Mouse (Mus musculus) C2C12 (cell line): ENCODE measurements around the gene Olfr721-ps1. TPM values are rescaled to one million over a fixed set of nuclear protein-coding genes. Genes with fewer than 3 reads are reported as not detected.

ENCODE experiments used
- H3K27me3 ChIP-seq: one replicate; pipeline ENCODE4 v1.6.1; 2011; ENCODE audit not compliant: control insufficient read depth, insufficient read depth, insufficient read length
- H3K36me3 ChIP-seq: one replicate; pipeline ENCODE4 v1.6.1; 2011; ENCODE audit not compliant: control insufficient read depth, insufficient read depth
- H3K4me3 ChIP-seq: one replicate; pipeline ENCODE4 v1.5.1; 2011; ENCODE audit warnings: mild to moderate bottlenecking, control low read depth; ENCODE audit not compliant: poor library complexity, insufficient read depth, severe bottlenecking
- H3K79me2 ChIP-seq: one replicate; pipeline ENCODE4 v1.6.1; 2011; ENCODE audit not compliant: control insufficient read depth, insufficient read depth
- H3K79me3 ChIP-seq: one replicate; pipeline ENCODE4 v1.6.1; 2011; ENCODE audit warnings: low read depth, control low read depth
- H3ac ChIP-seq: one replicate; pipeline ENCODE3; 2011; ENCODE audit warnings: low read depth; ENCODE audit not compliant: control insufficient read depth, insufficient read length
- CEBPB ChIP-seq: IDR thresholded peaks from one replicate; pipeline ENCODE4 v1.6.1; 2011; ENCODE audit warnings: low read depth, mild to moderate bottlenecking, control low read depth, moderate library complexity
- CTCF ChIP-seq: IDR thresholded peaks from one replicate; pipeline ENCODE4 v1.5.1; 2011; ENCODE audit not compliant: control insufficient read depth, insufficient read depth, insufficient read length
- FOSL1 ChIP-seq: IDR thresholded peaks from one replicate; pipeline ENCODE4 v1.8.0; 2011; ENCODE audit warnings: mild to moderate bottlenecking, low read length; ENCODE audit not compliant: poor library complexity, insufficient read depth, severe bottlenecking
- MAX ChIP-seq: IDR thresholded peaks from one replicate; pipeline ENCODE4 v1.6.1; 2011; ENCODE audit warnings: mild to moderate bottlenecking, control low read depth
- MYOD1 ChIP-seq: IDR thresholded peaks from one replicate; pipeline ENCODE4 v1.6.1; 2011; ENCODE audit warnings: low read depth; ENCODE audit not compliant: control insufficient read depth, insufficient read length
- MYOG ChIP-seq: IDR thresholded peaks from one replicate; pipeline ENCODE4 v1.6.1; 2011; ENCODE audit not compliant: control insufficient read depth, insufficient read length; ENCODE audit errors: extremely low read depth
- USF1 ChIP-seq: IDR thresholded peaks from one replicate; pipeline ENCODE4 v1.6.1; 2011; ENCODE audit warnings: low read depth, mild to moderate bottlenecking, control low read depth, moderate library complexity
- polyA plus RNA-seq: library from polyadenylated mRNA; unstranded; fragments of >200 nt; fragmentation: generic; extraction: Trizol; gene quantifications from one replicate; pipeline ENCODE4 v1.2.1, GENCODE M21; 2012; ENCODE audit warnings: missing spikeins

The Olfr721-ps1 gene
- polyA plus RNA-seq, 1 experiment = not detected

DNA sequence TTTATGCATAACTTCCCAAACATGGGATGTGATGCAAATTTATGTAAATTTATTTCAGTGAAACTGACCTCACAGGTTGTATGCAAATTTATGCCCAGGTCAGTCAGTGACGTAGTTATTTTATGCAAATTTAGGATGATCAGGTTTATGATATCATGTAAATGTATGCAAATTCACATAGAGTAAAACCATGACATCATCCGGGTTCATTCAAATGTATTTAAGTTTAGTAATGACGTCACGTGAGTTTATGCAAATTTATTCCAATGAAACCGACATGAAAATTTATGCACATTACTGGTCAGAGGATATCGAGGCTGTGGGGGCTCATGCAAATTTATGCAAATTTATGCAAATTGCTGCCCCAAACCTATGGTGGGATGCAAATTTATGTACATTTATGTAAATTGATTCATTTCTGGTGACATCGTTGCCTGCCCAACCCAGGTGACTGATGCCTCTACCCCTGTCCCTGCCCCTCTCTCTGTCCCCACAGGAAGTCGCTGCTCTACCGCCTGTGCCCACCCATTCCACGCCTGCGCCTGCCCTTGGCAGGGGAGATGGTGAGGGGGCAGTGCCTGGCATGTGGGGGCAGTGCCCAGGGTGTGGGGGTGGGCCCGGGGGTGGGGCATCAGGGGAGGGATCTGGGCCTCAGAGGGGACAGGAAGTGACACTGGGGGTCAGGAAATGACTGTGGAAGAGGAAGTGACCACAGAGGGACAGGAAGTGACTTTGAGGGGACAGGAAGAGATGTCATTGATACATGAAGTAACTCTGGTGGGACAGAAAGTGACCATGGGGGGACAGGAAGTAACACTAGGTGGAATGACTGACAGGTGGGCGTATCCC lies 46.4 kb upstream of the Olfr721-ps1 start:
- H3K36me3 ChIP-seq = no peaks in the 10 kb centered on the region
- H3K79me3 ChIP-seq = no peaks in the 10 kb centered on the region
- no peaks in the 10 kb centered on the region for H3K27me3 ChIP-seq
- TF ChIP-seq MYOD1 = no peak
- no peak for TF ChIP-seq MYOG
- TF ChIP-seq FOSL1 = no peak
- TF ChIP-seq CEBPB = no peak
- TF ChIP-seq CTCF = no peak
- TF ChIP-seq MAX = no peak
- TF ChIP-seq USF1 = no peak
- no peak overlapping the region for H3K4me3 ChIP-seq
- no peaks in the 10 kb centered on the region for H3K79me2 ChIP-seq
- no peak overlapping the region for H3ac ChIP-seq

DNA sequence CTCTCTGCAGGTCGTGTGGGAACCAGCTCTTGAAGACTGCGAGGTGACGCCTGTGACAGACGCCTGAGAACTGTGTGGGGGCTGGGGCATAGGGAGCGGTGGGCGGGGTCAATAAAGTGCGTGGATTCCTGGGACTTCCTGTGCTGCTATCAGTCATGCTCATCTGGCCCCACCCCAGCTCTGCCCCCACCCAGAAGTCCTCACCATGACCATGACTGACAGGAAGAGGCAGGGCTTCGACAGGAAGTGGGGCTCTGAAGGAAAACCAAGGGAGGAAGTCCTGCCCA lies 45.8 kb upstream of the Olfr721-ps1 start:
- H3K36me3 ChIP-seq = no peaks in the 10 kb centered on the region
- H3K4me3 ChIP-seq = no peak overlapping the region
- no peaks in the 10 kb centered on the region for H3K79me2 ChIP-seq
- TF ChIP-seq CEBPB (no peak), FOSL1 (no peak), CTCF (no peak), MAX (no peak), MYOD1 (no peak), USF1 (no peak), MYOG (no peak)
- H3K79me3 ChIP-seq = no peaks in the 10 kb centered on the region
- no peaks in the 10 kb centered on the region for H3K27me3 ChIP-seq
- H3ac ChIP-seq = no peak overlapping the region

DNA sequence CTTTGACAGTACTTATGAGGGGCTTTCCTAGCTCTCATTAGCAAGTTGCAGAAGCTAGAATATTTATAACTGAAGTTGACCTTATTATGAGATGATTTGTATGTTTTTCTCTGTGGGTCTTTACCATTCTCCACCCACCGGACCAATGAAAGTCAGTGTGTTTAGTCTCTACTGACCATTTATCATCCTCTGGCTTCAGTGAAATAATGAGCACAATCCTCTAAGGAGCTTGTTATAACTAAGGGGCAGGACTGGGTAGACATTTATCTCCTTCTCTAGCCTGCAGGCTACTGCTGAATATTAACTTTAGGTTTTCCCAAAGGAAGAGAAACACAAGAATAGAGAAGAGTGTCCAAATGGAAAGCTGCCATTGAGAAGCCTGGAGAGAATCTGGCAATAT lies 5.6 kb upstream of the Olfr721-ps1 start:
- TF ChIP-seq MYOD1 (no peak), USF1 (no peak)
- Histone ChIP-seq H3K79me2 (no peaks in the 10 kb centered on the region), H3K27me3 (no peaks in the 10 kb centered on the region), H3K4me3 (no peak overlapping the region), H3K79me3 (no peaks in the 10 kb centered on the region), H3K36me3 (no peaks in the 10 kb centered on the region), H3ac (no peak overlapping the region)

DNA sequence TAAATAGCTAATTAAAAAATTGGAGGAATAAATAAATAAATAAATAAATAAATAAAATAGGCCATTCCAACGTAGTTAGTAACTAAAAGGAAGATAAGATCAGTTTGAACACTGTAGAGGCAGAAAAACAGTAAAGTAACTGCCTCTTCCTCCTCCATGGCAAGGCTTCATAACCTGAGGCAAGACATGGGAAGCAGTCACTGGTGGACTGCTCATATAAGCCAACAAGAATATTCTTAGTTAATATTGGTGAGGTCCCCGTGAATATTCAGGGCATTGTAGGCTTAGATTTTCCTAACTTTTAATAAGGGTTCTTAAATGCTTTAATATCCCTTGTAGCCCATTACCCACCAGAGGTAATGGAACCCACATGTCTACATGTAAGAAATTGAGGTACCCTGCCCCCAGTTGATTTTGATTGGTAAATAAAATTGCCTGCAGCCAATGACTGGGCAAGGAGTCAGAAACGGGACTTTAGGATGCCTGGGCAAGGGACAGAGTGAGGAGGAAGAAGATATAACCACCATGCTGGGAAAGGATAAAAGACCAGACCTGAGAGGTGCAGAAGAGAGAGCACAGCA lies 35.1 kb downstream of the Olfr721-ps1 start:
- no peaks in the 10 kb centered on the region for H3K79me2 ChIP-seq
- H3K4me3 ChIP-seq = no peak overlapping the region
- H3K79me3 ChIP-seq = no peaks in the 10 kb centered on the region
- H3ac ChIP-seq = no peak overlapping the region
- H3K27me3 ChIP-seq = no peaks in the 10 kb centered on the region
- TF ChIP-seq CTCF (no peak), CEBPB (no peak), FOSL1 (no peak), MAX (no peak), MYOG (no peak), MYOD1 (no peak), USF1 (no peak)
- H3K36me3 ChIP-seq = no peaks in the 10 kb centered on the region

Other genes starting within 250 kb of the Olfr721-ps1 start
- not detected for gene Olfr720, start 214.5 kb upstream of the Olfr721-ps1 start, polyA plus RNA-seq
- not detected for gene Olfr31, start 78.5 kb upstream of the Olfr721-ps1 start, polyA plus RNA-seq
- 22.8 TPM for gene Il3ra, start 55.0 kb upstream of the Olfr721-ps1 start, polyA plus RNA-seq